Mouse (Mus musculus) midbrain, embryonic 16.5 days (tissue): ENCODE results near the gene Man2a1. TPM values are rescaled to one million over a fixed set of nuclear protein-coding genes. Genes with fewer than 3 reads are reported as not detected.
A peak's percentile ranks its signal among the peaks of the same experiment; 100 is the strongest.

Source experiments
- ATAC-seq: fragments of 200-750 bp; cut with Nextera tagmentation; 2 replicates; pipeline ENCODE4 v1.8.0; 2017; ENCODE audit warnings: moderate TSS enrichment
- H3K27ac ChIP-seq: fragments of 300-500 bp; sonication (generic); 2 replicates; pipeline ENCODE4 v1.5.1; 2014; ENCODE audit warnings: mild to moderate bottlenecking, low read length, mixed read lengths
- H3K27me3 ChIP-seq: fragments of 300-500 bp; sonication (generic); 2 replicates; pipeline ENCODE4 v1.6.1; 2014; ENCODE audit warnings: low read depth, low read length, mixed read lengths; ENCODE audit not compliant: control insufficient read depth, insufficient read depth
- H3K36me3 ChIP-seq: fragments of 300-500 bp; sonication (generic); 2 replicates; pipeline ENCODE4 v1.6.1; 2014; ENCODE audit warnings: mild to moderate bottlenecking, low read length, moderate library complexity, mixed read lengths; ENCODE audit not compliant: control insufficient read depth, insufficient read depth
- H3K4me1 ChIP-seq: fragments of 300-500 bp; sonication (generic); 2 replicates; pipeline ENCODE4 v1.6.1; 2014; ENCODE audit warnings: mild to moderate bottlenecking, low read length, mixed read lengths; ENCODE audit not compliant: control insufficient read depth, insufficient read depth
- H3K4me2 ChIP-seq: fragments of 300-500 bp; sonication (generic); 2 replicates; pipeline ENCODE4 v1.6.1; 2014; ENCODE audit warnings: mild to moderate bottlenecking, low read length, mixed read lengths
- H3K4me3 ChIP-seq: fragments of 300-500 bp; sonication (generic); 2 replicates; pipeline ENCODE4 v1.5.1; 2014; ENCODE audit warnings: low read depth, mild to moderate bottlenecking, low read length, moderate library complexity, mixed read lengths
- H3K9ac ChIP-seq: fragments of 300-500 bp; sonication (generic); 2 replicates; pipeline ENCODE4 v1.6.1; 2014; ENCODE audit warnings: low read depth, low read length, mixed read lengths
- H3K9me3 ChIP-seq: fragments of 300-500 bp; sonication (generic); replicated peaks from 2 replicates; pipeline ENCODE4 v1.6.1; 2014; ENCODE audit warnings: mild to moderate bottlenecking, low read length, mixed read lengths; ENCODE audit not compliant: control insufficient read depth, poor library complexity, severe bottlenecking
- WGBS: fragments of 180-500 bp; shearing (Covaris S2); extraction: QIAGEN DNeasy Blood & Tissue Kit; methylation state at CpG from one replicate; pipeline ENCODE4 v1.1.7; 2014; 5-methylcytosine and 5-hydroxymethylcytosine counted together
- polyA plus RNA-seq: library from polyadenylated mRNA; unstranded; fragments of >200 nt; fragmentation: Nextera tagmentation; extraction: Ambion mirVana; gene quantifications from 2 replicates; pipeline ENCODE4 v1.2.1, GENCODE M21; 2015

Gene Man2a1
- polyA plus RNA-seq, 1 experiment from 2014 or later, result 5.3 TPM

- H3K27me3 ChIP-seq, result no peaks in the 10 kb centered on the region
- ATAC-seq, result no peak
- H3K27ac ChIP-seq, result no peak overlapping the region
- 91% methylated on average over 4 of the region's 4 CpGs for WGBS
- H3K4me1 ChIP-seq, result peaks cover 6% of the 10 kb centered on the region; the same call in 1 of the 2 replicates
- no peaks in the 10 kb centered on the region for H3K9me3 ChIP-seq
- no peak overlapping the region for H3K9ac ChIP-seq
- H3K4me3 ChIP-seq, result no peak overlapping the region
- no peak overlapping the region for H3K4me2 ChIP-seq
- no peaks in the 10 kb centered on the region for H3K36me3 ChIP-seq
These were observed 17.3 kb downstream of the Man2a1 start for GRCm38 (mm10) chr17:64617838-64618237.

DNA sequence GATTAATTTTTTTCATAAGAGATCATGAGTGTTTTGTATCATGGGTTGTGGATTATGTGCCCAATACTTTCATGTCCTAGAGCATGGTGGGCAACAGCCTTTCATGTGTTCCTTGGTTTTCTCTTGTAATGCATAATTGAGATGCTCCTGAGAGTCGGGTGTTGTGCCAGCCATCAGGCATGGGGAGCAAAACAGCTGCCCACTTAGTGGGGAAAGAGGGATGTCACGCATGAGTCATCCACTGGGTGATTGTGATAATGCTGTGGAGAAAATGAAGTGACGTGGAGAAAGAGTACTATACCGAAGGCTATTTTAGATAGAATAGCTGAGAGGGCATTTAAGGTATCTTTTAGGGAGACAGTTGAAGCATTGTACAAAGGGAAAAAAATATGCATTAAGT is 18.5 kb downstream of the Man2a1 start:
- H3K4me2 ChIP-seq, result no peak overlapping the region
- H3K9me3 ChIP-seq, result no peaks in the 10 kb centered on the region
- WGBS, result 74% methylated on average over 4 of the region's 4 CpGs
- no peak overlapping the region for H3K4me3 ChIP-seq
- no peaks in the 10 kb centered on the region for H3K36me3 ChIP-seq
- no peaks in the 10 kb centered on the region for H3K27me3 ChIP-seq
- ATAC-seq, result no peak
- H3K9ac ChIP-seq, result no peak overlapping the region
- no peak overlapping the region for H3K27ac ChIP-seq
- peaks cover 6% of the 10 kb centered on the region; the same call in 1 of the 2 replicates for H3K4me1 ChIP-seq

DNA sequence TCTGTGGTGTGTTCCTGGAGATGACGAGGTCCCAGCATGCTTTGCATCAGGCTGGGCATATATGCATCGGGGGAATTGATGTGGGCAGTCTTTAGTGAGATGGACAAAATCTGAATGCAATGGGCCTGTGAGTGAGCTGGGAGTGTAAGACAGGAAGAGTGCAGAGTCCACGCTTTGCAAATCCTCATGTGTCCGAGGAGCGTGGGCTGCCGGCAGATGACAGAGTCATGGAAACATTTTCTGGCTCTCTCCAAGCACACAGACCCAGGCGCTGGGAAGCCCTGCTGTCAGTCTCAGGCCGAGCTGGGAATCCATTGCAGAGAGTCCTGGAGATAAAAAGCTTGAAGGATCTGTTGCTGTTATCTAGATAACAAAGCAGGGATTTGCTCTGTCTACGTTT is 19.6 kb downstream of the Man2a1 start:
- H3K36me3 ChIP-seq, result no peaks in the 10 kb centered on the region
- WGBS, result 57% methylated on average over 9 of the region's 9 CpGs

GRCm38 (mm10) chr17:64620627-64621026 is 20.1 kb downstream of the Man2a1 start:
- Histone ChIP-seq H3K9me3 (no peaks in the 10 kb centered on the region), H3K4me3 (no peak overlapping the region), H3K36me3 (peaks cover 4% of the 10 kb centered on the region; the same call in 1 of the 2 replicates), H3K27me3 (no peaks in the 10 kb centered on the region), H3K27ac (no peak overlapping the region), H3K4me2 (no peak overlapping the region), H3K4me1 (peaks cover 6% of the 10 kb centered on the region; the same call in 1 of the 2 replicates), H3K9ac (no peak overlapping the region)
- WGBS, result 81% methylated on average over 3 of the region's 3 CpGs
- ATAC-seq, result no peak

More for the DNA sequence above, 19.6 kb downstream of the Man2a1 start:
- Histone ChIP-seq H3K9me3 (no peaks in the 10 kb centered on the region), H3K4me1 (peaks cover 6% of the 10 kb centered on the region; the same call in 1 of the 2 replicates), H3K9ac (no peak overlapping the region), H3K27me3 (no peaks in the 10 kb centered on the region), H3K27ac (no peak overlapping the region), H3K4me2 (no peak overlapping the region), H3K4me3 (no peak overlapping the region)
- no peak for ATAC-seq

GRCm38 (mm10) chr17:64621226-64621625 is 20.7 kb downstream of the Man2a1 start:
- WGBS, result 34% methylated on average over 8 of the region's 8 CpGs
- Histone ChIP-seq H3K27me3 (no peaks in the 10 kb centered on the region), H3K4me3 (no peak overlapping the region), H3K27ac (peak overlapping the region; percentile 34; the same call in 1 of the 2 replicates), H3K4me2 (no peak overlapping the region), H3K4me1 (peaks cover 6% of the 10 kb centered on the region; the same call in 1 of the 2 replicates), H3K36me3 (peaks cover 4% of the 10 kb centered on the region; the same call in 1 of the 2 replicates), H3K9me3 (no peaks in the 10 kb centered on the region), H3K9ac (no peak overlapping the region)
- ATAC-seq, result peak; percentile 40; the same call in 1 of the 2 replicates

GRCm38 (mm10) chr17:64621649-64622351 is 21.3 kb downstream of the Man2a1 start:
- Histone ChIP-seq H3K9ac (no peak overlapping the region), H3K4me3 (no peak overlapping the region), H3K4me2 (no peak overlapping the region), H3K9me3 (no peaks in the 10 kb centered on the region), H3K36me3 (peaks cover 4% of the 10 kb centered on the region; the same call in 1 of the 2 replicates), H3K27me3 (no peaks in the 10 kb centered on the region), H3K4me1 (peaks cover 10% of the 10 kb centered on the region), H3K27ac (no peak overlapping the region)
- 72% methylated on average over 9 of the region's 9 CpGs for WGBS
- ATAC-seq, result no peak

GRCm38 (mm10) chr17:64622352-64622886 is 21.9 kb downstream of the Man2a1 start:
- Histone ChIP-seq H3K4me2 (no peak overlapping the region), H3K4me3 (no peak overlapping the region), H3K9me3 (no peaks in the 10 kb centered on the region), H3K9ac (no peak overlapping the region), H3K36me3 (peaks cover 4% of the 10 kb centered on the region; the same call in 1 of the 2 replicates), H3K27me3 (no peaks in the 10 kb centered on the region), H3K27ac (no peak overlapping the region), H3K4me1 (peaks cover 16% of the 10 kb centered on the region)
- 66% methylated on average over 11 of the region's 11 CpGs for WGBS
- no peak for ATAC-seq

DNA sequence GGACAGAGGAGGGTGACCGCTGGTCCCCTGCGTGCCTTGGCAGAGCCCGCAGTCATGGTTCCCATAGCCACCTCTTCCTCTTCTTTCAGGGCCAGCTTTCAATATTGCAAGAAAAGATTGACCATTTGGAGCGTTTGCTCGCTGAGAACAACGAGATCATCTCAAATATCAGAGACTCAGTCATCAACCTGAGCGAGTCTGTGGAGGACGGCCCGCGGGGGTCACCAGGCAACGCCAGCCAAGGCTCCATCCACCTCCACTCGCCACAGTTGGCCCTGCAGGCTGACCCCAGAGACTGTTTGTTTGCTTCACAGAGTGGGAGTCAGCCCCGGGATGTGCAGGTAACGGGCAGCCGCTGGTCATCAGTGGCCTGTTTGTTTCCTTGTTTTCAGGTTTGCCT is 23.9 kb downstream of the Man2a1 start:
- Histone ChIP-seq H3K9ac (no peak overlapping the region), H3K27ac (no peak overlapping the region), H3K9me3 (no peaks in the 10 kb centered on the region), H3K27me3 (no peaks in the 10 kb centered on the region), H3K4me1 (peaks cover 16% of the 10 kb centered on the region), H3K4me2 (no peak overlapping the region), H3K4me3 (no peak overlapping the region), H3K36me3 (peaks cover 4% of the 10 kb centered on the region; the same call in 1 of the 2 replicates)
- no peak for ATAC-seq
- WGBS, result 91% methylated on average over 15 of the region's 15 CpGs

GRCm38 (mm10) chr17:64628796-64629195 is 28.3 kb downstream of the Man2a1 start:
- no peak for ATAC-seq
- peaks cover 11% of the 10 kb centered on the region for H3K4me1 ChIP-seq
- H3K4me3 ChIP-seq, result no peak overlapping the region
- H3K36me3 ChIP-seq, result peaks cover 4% of the 10 kb centered on the region; the same call in 1 of the 2 replicates
- H3K27me3 ChIP-seq, result no peaks in the 10 kb centered on the region
- no peak overlapping the region for H3K27ac ChIP-seq
- no peak overlapping the region for H3K9ac ChIP-seq
- H3K9me3 ChIP-seq, result no peaks in the 10 kb centered on the region
- H3K4me2 ChIP-seq, result no peak overlapping the region
- WGBS, result 81% methylated on average over 5 of the region's 5 CpGs
